Mouse (Mus musculus) testis, adult 2 months (tissue): ENCODE measurements around the gene Fgf14. TPM values are rescaled to one million over a fixed set of nuclear protein-coding genes. Genes with fewer than 3 reads are reported as not detected.

ENCODE experiments used
- H3K27ac ChIP-seq: fragments of 200-500 bp; 2 replicates; pipeline ENCODE4 v1.5.1; 2012; ENCODE audit warnings: low read depth, low read length; ENCODE audit not compliant: control insufficient read depth, insufficient read depth
- H3K27me3 ChIP-seq: fragments of 200-500 bp; 2 replicates; pipeline ENCODE4 v1.6.1; 2012; ENCODE audit warnings: mild to moderate bottlenecking, low read length, moderate library complexity; ENCODE audit not compliant: control insufficient read depth, insufficient read depth
- H3K36me3 ChIP-seq: fragments of 200-500 bp; 2 replicates; pipeline ENCODE4 v1.6.1; 2012; ENCODE audit warnings: mild to moderate bottlenecking, low read length; ENCODE audit not compliant: control insufficient read depth, insufficient read depth
- H3K4me1 ChIP-seq: fragments of 200-500 bp; 2 replicates; pipeline ENCODE4 v1.6.1; 2012; ENCODE audit warnings: low read length; ENCODE audit not compliant: control insufficient read depth, insufficient read depth
- H3K4me3 ChIP-seq: fragments of 200-500 bp; 2 replicates; pipeline ENCODE4 v1.5.1; 2012; ENCODE audit warnings: low read depth, mild to moderate bottlenecking, low read length, moderate library complexity, mixed read lengths; ENCODE audit not compliant: control insufficient read depth
- CTCF ChIP-seq: fragments of 200-500 bp; IDR thresholded peaks from 2 replicates; pipeline ENCODE4 v1.5.1; 2012; ENCODE audit warnings: low read depth, mild to moderate bottlenecking, inconsistent platforms, low read length, moderate library complexity; ENCODE audit not compliant: control insufficient read depth, insufficient read depth, insufficient replicate concordance
- POLR2A ChIP-seq: fragments of 200-500 bp; IDR thresholded peaks from 2 replicates; pipeline ENCODE4 v1.6.1; 2012; ENCODE audit warnings: low read depth, mild to moderate bottlenecking, inconsistent platforms, low read length, moderate library complexity; ENCODE audit not compliant: control insufficient read depth
- polyA plus RNA-seq: library from polyadenylated mRNA; depleted of rRNA; stranded (reverse); fragments of >200 nt; gene quantifications from 2 replicates; pipeline ENCODE4 v1.2.3, GENCODE M21; 2012

Fgf14 gene
- polyA plus RNA-seq, 1 experiment = 5.0 TPM

GRCm38 (mm10) chr14:124634881-124635280 is 42.0 kb downstream of the Fgf14 start:
- TF ChIP-seq POLR2A (no peak), CTCF (no peak)
- no peak overlapping the region for H3K4me3 ChIP-seq
- no peaks in the 10 kb centered on the region for H3K4me1 ChIP-seq
- H3K27ac ChIP-seq = no peak overlapping the region
- no peaks in the 10 kb centered on the region for H3K27me3 ChIP-seq
- H3K36me3 ChIP-seq = no peaks in the 10 kb centered on the region

- TF ChIP-seq POLR2A = no peak
- no peak for TF ChIP-seq CTCF
Measured at GRCm38 (mm10) chr14:124613473-124613872, 63.5 kb downstream of the Fgf14 start.

GRCm38 (mm10) chr14:124606036-124606711 is 70.8 kb downstream of the Fgf14 start:
- H3K4me3 ChIP-seq = no peak overlapping the region
- no peak overlapping the region for H3K27ac ChIP-seq
- H3K27me3 ChIP-seq = no peaks in the 10 kb centered on the region
- TF ChIP-seq POLR2A (no peak), CTCF (no peak)
- H3K36me3 ChIP-seq = no peaks in the 10 kb centered on the region
- H3K4me1 ChIP-seq = no peaks in the 10 kb centered on the region

More at GRCm38 (mm10) chr14:124613473-124613872, 63.5 kb downstream of the Fgf14 start:
- no peak overlapping the region for H3K4me3 ChIP-seq
- no peaks in the 10 kb centered on the region for H3K4me1 ChIP-seq
- no peak overlapping the region for H3K27ac ChIP-seq
- no peaks in the 10 kb centered on the region for H3K27me3 ChIP-seq
- H3K36me3 ChIP-seq = no peaks in the 10 kb centered on the region

- Histone ChIP-seq H3K4me3 (no peak overlapping the region), H3K36me3 (no peaks in the 10 kb centered on the region), H3K4me1 (no peaks in the 10 kb centered on the region), H3K27me3 (no peaks in the 10 kb centered on the region), H3K27ac (no peak overlapping the region)
- TF ChIP-seq CTCF = no peak
- TF ChIP-seq POLR2A = no peak
Measured at GRCm38 (mm10) chr14:124605031-124605743, 71.7 kb downstream of the Fgf14 start.

GRCm38 (mm10) chr14:124576571-124576970 is 100.4 kb downstream of the Fgf14 start:
- no peak for TF ChIP-seq POLR2A
- no peak for TF ChIP-seq CTCF
- Histone ChIP-seq H3K4me1 (no peaks in the 10 kb centered on the region), H3K36me3 (no peaks in the 10 kb centered on the region), H3K27me3 (no peaks in the 10 kb centered on the region), H3K27ac (no peak overlapping the region), H3K4me3 (no peak overlapping the region)

GRCm38 (mm10) chr14:124575130-124575885 is 101.6 kb downstream of the Fgf14 start:
- no peaks in the 10 kb centered on the region for H3K27me3 ChIP-seq
- TF ChIP-seq POLR2A (no peak), CTCF (no peak)
- H3K36me3 ChIP-seq = no peaks in the 10 kb centered on the region
- no peaks in the 10 kb centered on the region for H3K4me1 ChIP-seq
- H3K27ac ChIP-seq = no peak overlapping the region
- no peak overlapping the region for H3K4me3 ChIP-seq

GRCm38 (mm10) chr14:124566445-124566844 is 110.5 kb downstream of the Fgf14 start:
- H3K27me3 ChIP-seq = no peaks in the 10 kb centered on the region
- H3K4me1 ChIP-seq = no peaks in the 10 kb centered on the region
- no peaks in the 10 kb centered on the region for H3K36me3 ChIP-seq
- TF ChIP-seq CTCF = no peak
- TF ChIP-seq POLR2A = no peak
- H3K27ac ChIP-seq = no peak overlapping the region
- H3K4me3 ChIP-seq = no peak overlapping the region
